Mouse (Mus musculus) kidney, postnatal 4 days (tissue): ENCODE results near the gene Wdr3.
A peak's percentile ranks its signal among the peaks of the same experiment; 100 is the strongest.

ENCODE experiments used
- DNase-seq, 2 experiments: peaks; one replicate each; pipeline ENCODE4 v3.0.0; 2021; ENCODE audit warnings: mixed read lengths in 2 of 2

The Wdr3 gene

DNA sequence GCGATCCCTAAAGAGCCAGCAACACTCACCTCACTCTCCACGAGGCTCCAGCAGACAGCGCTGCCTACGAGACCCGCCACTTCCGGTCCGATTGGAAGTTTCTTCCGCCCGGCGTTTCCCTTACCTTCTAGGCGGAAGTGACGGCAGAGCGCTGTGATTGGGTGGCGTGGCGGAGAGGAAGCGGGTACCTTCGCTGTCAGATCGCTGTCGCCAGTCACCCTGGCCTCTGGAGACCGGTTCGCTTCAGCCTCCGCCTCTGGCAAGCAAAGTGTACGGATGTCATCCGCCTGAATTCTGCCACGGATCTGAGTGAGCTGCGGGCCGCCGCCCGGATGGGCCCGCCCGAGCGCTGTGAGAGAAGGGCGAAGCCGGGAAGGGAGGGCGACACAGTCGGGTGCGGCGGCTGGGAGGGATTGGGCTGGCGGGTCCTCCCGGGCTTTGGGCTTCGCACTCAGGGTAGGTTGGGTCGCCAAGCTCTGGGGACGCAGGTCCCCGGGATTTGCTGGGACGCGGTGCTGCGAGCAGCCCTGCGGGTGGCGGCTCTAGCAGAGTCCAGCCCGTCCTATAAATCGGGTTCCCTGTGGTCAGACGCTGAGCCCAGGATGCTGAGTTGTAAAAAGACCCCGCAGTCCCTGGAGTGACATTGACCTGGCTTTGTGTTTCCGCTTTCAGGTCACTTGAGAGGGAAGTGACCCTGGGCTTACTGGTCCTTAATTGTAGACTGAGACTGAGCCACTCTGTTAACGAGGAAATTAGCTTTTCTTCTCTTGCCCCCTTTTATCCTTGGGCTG is at the start of gene Wdr3, which contains the start of gene Gdap2:
Gene Wdr3, minus strand, starts transcription at position 93 of the 791 bp plus-strand sequence.
Gene Gdap2, plus strand, starts transcription at position 67 of the 791 bp plus-strand sequence.
- peak; percentile 96 for DNase-seq

DNA sequence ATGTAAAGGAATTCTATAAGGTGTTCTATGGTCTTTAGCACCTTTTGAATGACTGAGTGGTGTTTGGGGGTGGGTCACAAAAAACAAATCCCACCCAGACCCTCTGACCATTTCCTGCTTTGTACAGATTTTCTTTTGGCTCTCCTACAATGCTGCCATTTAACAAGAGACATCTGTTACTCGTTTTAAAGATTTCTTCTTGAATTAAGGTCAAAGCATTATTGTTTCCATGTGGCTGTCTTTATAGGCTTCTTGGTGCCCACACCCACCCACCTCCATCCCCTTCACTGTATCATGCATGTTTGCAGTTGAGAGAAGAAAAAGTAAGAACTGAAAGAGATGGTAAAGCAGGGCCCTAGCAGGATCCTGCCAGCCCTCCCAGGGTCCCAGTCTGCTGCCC is 44.8 kb upstream of the Wdr3 start:
- DNase-seq, result no peak

DNA sequence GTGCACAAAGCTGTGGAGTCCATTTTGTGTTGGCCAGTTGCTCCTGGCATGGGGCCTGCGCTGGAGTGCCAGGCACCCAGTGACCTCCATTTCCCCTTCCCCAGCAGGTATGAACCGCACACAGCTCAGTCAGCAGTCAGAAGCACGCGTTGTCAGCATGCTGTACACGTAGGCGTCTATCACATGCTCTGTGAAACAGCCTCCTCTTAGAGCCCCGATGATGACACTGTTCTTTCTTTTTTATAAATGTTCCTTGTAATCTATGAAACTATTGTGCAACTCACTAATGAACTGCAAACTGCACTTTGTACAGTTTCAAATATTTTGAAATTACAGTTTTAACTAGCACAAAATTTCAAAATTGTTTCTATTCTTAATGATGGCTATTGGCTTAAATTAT is 39.3 kb upstream of the Wdr3 start:
- DNase-seq, result no peak

DNA sequence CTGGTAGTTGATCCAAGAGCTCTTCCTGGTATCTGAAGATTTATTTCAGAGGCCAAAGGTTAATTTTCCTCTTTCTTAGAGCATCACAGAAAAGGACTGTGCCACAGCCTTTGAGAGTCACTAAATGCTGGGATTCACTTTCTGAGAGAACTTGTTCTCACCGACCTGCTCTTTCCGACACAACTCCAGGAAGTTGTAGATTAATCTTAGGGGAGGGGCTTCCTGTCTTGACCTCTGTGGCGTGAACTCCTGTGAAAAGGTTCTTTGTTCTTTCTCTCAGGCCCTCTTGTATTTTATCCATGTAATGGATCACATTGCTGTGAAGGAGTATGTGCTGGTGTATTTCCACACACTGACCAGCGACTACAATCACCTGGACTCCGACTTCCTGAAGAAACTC is 32.0 kb upstream of the Wdr3 start:
- peak in 1 of 2 experiments; percentile 3 for DNase-seq

DNA sequence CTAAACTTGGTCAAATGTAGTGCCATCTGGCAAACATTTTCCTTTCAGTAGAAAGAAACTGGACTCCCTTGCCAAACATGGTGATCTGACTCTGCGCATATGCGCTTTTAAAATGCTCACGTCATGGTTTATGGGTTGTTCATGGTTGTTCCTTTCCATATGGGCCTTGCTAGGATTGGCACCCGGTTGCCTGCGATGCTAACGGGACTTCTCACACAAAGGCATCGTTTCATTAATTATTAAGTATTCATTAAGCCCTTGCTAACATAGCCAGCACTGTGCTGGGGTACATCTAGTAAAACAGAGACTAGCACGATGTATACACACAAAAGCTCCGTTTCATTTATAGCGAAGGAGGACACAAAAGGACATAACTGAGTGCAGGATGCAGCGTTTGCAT is 27.7 kb upstream of the Wdr3 start:
- no peak for DNase-seq

DNA sequence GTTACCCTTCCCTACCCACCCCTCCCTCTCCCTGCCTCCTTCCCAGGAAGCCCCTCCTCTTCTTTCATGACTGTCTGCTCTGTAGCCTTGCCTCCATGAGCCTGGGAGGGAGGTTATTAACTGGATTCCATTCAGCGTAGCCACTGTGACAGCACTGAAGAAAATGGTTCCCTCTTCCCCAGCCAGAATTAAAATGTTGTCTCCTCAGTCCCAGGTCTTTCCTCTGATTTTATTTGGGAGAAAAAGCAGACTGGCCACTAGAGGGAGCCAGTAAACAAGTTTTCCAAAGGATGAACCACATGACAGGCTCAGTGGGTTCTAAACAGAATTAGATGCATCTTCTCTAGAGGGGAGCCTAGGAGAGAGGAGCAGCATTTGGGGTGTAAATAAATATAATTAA is 27.2 kb upstream of the Wdr3 start:
- DNase-seq, result peak; percentile 56 to 70

DNA sequence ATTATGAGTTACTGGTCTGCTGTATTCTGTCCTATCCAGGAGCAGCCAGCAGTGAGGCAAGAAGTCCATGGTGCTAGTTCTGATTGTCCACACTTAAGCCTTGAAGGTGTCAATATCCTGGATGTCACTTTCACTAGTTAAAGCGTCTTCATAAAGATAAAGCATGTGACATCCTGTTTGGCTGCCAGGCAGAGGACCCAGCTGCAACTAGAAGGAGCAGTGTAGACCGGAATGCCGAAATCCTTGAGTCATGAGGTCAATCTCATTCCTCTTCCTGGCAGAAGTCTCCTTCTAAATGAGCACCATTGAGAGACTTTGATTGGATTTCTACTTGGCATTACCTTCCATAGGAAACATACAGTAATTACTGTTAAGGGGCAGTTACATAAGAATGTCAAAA is 18.3 kb upstream of the Wdr3 start:
- no peak for DNase-seq

DNA sequence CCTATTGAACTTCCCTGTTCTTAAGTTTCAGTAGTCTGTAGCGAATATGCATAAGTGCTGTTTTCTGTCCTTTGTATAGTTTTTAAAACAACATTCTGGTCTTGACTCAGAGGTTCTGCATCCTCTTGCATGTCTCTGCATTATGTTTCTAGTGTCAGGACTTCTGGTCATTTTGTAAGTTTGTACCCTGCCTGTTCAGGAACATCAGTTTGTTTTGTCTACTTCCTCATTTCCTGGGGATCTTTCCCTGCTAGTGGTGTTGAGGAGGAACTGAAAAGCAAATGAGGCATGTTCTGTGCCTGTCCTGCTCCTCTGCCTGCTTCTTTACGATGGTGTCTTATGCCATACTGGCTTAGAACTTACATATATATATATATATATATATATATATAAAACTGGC is 13.8 kb upstream of the Wdr3 start:
- no peak for DNase-seq

DNA sequence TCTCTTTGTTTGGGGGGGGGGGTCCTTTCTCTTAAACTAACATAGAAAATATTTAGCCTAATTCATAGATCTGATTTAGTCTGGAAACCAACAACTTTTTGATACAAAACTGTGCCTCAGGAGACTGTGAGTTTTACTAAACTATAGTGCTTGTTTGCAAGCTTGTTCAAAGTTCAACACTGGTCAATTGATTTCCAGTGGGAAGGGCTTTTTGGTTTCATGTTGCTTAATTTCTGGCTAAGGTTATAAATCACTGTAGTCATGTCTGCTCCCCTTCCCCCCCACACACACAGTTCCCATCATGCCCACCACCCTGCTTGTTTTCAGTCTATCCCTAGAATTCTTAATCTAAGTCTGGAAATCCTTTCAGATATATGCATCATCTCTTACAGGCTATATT is 2.8 kb upstream of the Wdr3 start:
- no peak for DNase-seq

DNA sequence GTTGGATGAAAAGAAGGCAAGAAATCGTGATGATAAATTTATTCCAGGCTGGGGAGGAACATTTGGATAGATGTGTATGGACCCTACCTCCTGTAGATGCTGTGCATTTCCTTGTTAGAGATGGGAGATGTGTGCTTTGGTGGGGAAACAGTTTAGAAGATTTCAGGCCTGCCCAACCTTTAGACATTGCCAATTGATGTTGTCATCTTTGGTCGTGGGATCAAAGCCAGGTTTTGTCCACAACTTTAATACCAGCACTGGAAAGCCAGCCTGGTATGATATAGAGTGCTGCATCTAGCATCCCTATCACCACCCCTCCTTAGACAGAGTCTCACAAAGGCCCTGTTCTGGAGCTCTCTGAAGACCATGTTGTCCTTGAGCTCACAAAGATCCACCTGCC is 1.3 kb upstream of the Wdr3 start:
- no peak for DNase-seq

DNA sequence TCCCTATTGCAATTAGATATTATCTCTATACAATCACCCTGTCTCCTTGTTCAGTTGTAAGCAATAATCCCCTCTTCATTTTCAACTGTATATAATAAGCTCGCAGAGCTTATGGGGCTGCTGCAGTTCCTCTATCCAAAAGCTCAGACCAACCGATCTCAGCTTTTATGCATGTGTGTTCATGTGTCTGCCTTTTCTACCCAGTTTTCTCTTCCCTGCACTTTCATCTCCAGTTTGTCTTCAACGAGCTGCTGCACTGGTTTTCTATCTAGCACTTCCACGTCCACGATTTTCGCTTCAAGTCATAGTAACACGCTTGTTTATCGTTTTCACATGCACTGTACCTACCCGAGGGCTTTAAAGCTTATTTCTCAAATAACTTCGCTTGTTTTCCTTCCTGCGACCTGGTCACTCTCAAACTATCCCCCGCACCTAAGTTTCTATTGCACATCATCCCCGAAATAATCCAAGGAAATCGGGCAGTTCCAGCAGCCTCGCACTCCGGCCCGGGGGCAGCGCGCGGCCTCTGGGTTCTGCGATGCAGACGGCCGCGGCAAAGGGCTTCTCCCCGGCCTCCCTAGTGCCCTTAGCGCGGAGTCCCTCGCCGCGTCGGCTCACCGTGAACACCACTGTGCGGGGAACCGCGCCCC is 417 bp downstream of the Wdr3 start:
- no peak for DNase-seq

DNA sequence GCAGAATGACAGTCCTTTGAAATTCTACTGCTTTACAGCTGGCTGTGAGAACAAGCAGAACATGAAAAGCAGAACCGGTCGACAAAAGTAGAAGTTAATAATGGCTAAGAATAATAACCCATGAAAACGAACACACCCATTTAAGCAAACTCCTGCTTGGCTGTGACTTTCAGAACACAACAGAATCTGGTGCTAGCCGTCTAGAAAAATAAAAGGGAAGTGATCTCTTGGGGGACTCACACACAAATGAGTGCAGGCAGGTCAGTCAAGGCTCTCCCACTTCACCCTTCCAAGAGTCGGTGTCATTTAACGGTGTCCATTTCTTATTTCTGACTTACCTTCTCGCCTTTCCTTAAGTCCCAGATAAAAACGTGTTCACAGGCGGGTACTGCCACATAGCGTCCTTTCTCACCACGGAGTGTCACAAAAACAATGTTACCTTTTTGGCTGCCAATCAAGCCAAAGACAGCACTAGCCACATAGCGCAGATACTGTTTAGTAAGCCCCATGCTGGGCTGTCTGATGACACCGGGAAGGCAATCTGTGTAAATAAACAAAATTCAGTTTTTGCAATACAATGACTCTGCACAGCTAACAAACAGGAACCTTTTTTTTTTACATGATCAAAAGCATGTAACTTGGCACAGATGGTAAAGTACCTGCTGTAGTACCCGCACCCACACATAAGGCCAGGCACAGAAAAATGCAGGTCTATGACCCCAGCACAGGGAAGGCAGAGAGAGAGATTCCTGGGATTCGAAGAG is 1.3 kb downstream of the Wdr3 start:
- no peak for DNase-seq

DNA sequence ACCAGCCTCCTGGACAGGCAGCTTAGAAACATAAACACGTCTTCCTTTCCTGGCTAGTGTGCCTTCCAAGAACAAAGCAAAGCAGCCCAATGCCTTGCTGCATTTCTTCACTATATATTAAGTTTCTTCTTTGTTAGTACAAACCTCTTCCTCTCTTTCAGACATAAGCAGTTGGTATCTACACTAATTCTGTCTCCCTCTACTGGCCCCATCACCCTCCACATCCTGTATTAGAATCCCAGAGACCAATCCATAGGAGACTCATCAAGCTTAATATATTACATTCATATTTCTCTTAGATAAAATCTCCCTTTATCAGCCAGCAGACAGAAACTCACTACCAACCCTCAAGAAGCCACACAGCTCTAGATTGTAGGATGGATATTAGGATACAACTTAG is 39.8 kb downstream of the Wdr3 start:
- no peak for DNase-seq

DNA sequence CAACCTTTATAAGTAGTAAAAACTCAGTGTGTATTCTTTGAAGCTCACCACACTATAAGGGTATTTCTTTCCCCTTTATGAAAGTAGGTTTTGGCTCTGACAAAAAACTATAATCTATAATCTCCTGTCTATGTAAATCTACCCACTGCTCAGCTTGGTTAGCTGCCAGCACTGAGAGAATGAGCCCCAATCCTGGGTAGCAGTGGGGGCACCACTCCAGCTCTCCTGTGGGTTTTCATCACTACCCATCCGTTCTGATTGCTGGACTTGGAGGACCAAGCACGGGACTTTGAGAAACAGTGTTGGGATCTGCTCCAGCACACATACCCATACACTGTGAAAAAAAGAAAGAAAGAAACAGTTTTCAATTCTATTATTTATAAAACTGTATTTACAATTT is 40.2 kb downstream of the Wdr3 start:
- no peak for DNase-seq

DNA sequence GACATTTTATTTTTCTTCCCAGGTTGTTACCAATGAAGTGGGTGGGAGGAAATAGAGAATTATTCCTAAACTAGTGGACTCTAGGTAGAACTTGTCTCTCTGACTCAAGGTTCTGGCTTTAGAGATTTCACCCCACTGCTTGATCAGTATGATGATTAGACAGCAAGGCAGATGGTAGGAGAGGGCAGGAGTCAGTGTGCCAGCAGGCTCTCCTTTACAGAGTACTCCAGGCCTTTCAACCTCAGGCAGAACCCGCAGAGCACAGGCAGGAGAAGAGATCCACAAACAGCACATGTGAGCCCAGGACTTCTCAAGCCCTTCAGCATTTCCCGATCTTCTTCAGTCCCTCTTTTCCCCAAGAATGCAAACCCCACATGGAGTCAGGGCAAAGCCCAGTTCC is 43.5 kb downstream of the Wdr3 start:
- DNase-seq, result no peak

DNA sequence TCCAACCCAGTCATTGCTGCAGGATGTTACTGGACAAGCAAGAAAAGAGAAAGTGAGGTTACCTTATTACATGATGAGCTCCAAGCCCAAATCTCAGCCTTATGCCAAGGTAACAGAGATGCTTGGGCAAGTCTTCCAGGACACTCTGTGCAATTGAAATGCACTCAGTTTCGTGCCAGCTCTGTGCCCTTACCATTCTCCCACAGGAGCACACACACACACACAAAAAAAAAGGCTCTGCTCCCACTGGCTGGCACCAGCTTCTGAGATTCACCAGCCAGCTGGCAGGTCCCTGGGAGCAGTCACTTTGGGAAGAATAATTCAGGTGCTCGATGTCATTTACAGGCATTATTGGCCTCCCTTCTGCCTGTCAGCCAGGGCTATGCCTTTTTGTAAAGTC is 55.5 kb downstream of the Wdr3 start:
- no peak for DNase-seq

DNA sequence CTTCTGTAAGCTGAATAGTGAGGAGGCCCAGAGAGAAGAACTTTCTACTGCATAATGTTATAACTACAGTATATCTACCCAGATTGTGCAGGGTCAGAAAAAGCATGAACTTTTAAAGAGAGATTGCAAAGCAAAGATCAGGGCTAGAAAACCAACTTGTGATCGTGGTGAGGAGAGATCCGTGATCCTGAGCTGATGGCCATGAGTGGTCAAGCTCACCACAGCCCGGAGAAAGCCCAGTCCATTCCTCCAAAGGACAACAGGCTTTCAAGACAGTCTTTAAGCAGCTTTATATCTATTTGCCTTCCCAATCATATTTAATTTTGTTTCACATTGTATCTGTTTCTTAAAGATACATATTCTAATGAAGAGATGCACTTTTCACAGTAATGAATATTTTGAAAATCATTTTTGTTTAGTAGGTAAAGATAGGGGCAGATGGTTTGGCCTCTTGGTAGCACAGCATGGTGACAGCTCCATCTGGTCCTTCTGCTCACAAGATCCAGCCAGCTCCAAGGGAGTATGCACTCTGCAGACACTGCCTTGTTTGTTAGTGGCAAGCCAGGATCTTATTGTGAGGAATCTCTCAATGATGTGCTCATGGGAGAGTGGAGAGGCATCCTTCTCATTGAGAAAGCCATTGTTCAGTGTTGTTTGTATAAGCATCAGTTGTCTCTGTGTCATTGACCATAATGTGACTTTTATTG is 59.7 kb downstream of the Wdr3 start:
- no peak for DNase-seq
